Mouse (Mus musculus): ENCODE measurements around the gene Tshb.
A peak's percentile ranks its signal among the peaks of the same experiment; 100 is the strongest.

The Tshb gene

GRCm38 (mm10) chr3:102738161-102738901 lies 44.2 kb downstream of the Tshb start:
- DNase-seq (ENCODE audit: extremely low read depth, low read depth), result no peak

GRCm38 (mm10) chr3:102737106-102737505 lies 45.4 kb downstream of the Tshb start:
- no peak for DNase-seq (ENCODE audit: extremely low read depth, low read depth)

GRCm38 (mm10) chr3:102736436-102736835 lies 46.1 kb downstream of the Tshb start:
- DNase-seq (ENCODE audit: extremely low read depth, low read depth), result no peak

- DNase-seq (ENCODE audit: extremely low read depth, low read depth), result no peak
Measured at GRCm38 (mm10) chr3:102735638-102736037, 46.9 kb downstream of the Tshb start.

- no peak for DNase-seq (ENCODE audit: extremely low read depth, low read depth)
Measured at GRCm38 (mm10) chr3:102735031-102735558, 47.4 kb downstream of the Tshb start.

GRCm38 (mm10) chr3:102734313-102735030 lies 48.0 kb downstream of the Tshb start, which contains the start of gene Tspan2:
TSS of gene Tspan2 (plus strand) at chr3:102734529.
- DNase-seq (ENCODE audit: extremely low read depth, low read depth), result no peak

- no peak for DNase-seq (ENCODE audit: extremely low read depth, low read depth)
Measured at GRCm38 (mm10) chr3:102733936-102734312, 48.6 kb downstream of the Tshb start.

GRCm38 (mm10) chr3:102733050-102733449 lies 49.5 kb downstream of the Tshb start:
- DNase-seq (ENCODE audit: extremely low read depth, low read depth), result no peak

- peak; percentile 17 for DNase-seq (ENCODE audit: extremely low read depth, low read depth)
Measured at GRCm38 (mm10) chr3:102732619-102733018, 49.9 kb downstream of the Tshb start.

- DNase-seq (ENCODE audit: extremely low read depth, low read depth), result no peak
Measured at GRCm38 (mm10) chr3:102731112-102731511, 51.4 kb downstream of the Tshb start.

GRCm38 (mm10) chr3:102729416-102729815 lies 53.1 kb downstream of the Tshb start:
- DNase-seq (ENCODE audit: extremely low read depth, low read depth), result no peak
